8 mouse cellular contexts compared by ENCODE assay signal in genomic region chr2:156584154-156584796, GRCm38 (mm10). TPM values are rescaled to one million over a fixed set of nuclear protein-coding genes. Genes with fewer than 3 reads are reported as not detected.
DNase-seq lines count a peak whose midpoint lies in the region; ATAC-seq and TF ChIP-seq lines count a peak whose summit lies in the region.

No protein-coding gene starts in this region.

- peak; percentile 53; the same call in 1 of the 2 replicates for TF ChIP-seq CTCF in brain, embryonic 14.5 days (IDR thresholded peaks at IDR 0.05; ENCODE audit: borderline replicate concordance, extremely low read depth, insufficient read depth, insufficient read length)

- H3K4me2 ChIP-seq in kidney, embryonic 16.5 days (replicated peaks; ENCODE audit: low read depth, low read length) = no peak overlapping the region
- H3K4me2 ChIP-seq in midbrain, embryonic 13.5 days (replicated peaks) = no peak overlapping the region

- no peak for TF ChIP-seq POLR2A in brain, embryonic 14.5 days (IDR thresholded peaks at IDR 0.05; ENCODE audit: borderline replicate concordance, extremely low read depth, insufficient read depth, insufficient read length, poor library complexity, severe bottlenecking)

- no peak overlapping the region for H3K27ac ChIP-seq in kidney, embryonic 16.5 days (ENCODE audit: low read length)
- H3K27ac ChIP-seq in midbrain, embryonic 13.5 days = no peak overlapping the region

- no peak overlapping the region for H3K9ac ChIP-seq in kidney, embryonic 16.5 days (replicated peaks; ENCODE audit: low read length)
- no peak overlapping the region for H3K9ac ChIP-seq in midbrain, embryonic 13.5 days (replicated peaks)

- intact Hi-C loops in heart, postnatal 14 days (cut with DNase I) = loop anchor here (5.0 kb wide), 1 partner anchor 123 kb away; no protein-coding TSS in a partner anchor

- no peak overlapping the region for H3K4me3 ChIP-seq in kidney, embryonic 16.5 days (ENCODE audit: low read length)
- H3K4me3 ChIP-seq in midbrain, embryonic 13.5 days (replicated peaks) = no peak overlapping the region

- H3K36me3 ChIP-seq in kidney, embryonic 16.5 days (ENCODE audit: insufficient read depth, low read length) = no peaks in the 10 kb centered on the region
- H3K36me3 ChIP-seq in midbrain, embryonic 13.5 days = no peaks in the 10 kb centered on the region

- DNase-seq in kidney, adult 18-20 months = peak; percentile 31
- DNase-seq in A20 (ENCODE audit: low read depth, low spot score) = peak; percentile 27
- peak; percentile 22 for DNase-seq in brain, embryonic 14.5 days (ENCODE audit: low read depth)
- DNase-seq in heart, postnatal 14 days = peak; percentile 33 to 45
- DNase-seq in ovary, postnatal 10 days (ENCODE audit: low spot score) = no peak

- no peak for ATAC-seq in kidney, embryonic 16.5 days (ENCODE audit: low FRiP score, low TSS enrichment)
- ATAC-seq in midbrain, embryonic 13.5 days = peak; percentile 38; the same call in 1 of the 2 replicates
- ATAC-seq in activated CD4-positive, CD25-positive, alpha-beta regulatory T cell, adult 4 months = no peak

- no peaks in the 10 kb centered on the region for H3K9me3 ChIP-seq in kidney, embryonic 16.5 days (ENCODE audit: low read length)
- no peaks in the 10 kb centered on the region for H3K9me3 ChIP-seq in midbrain, embryonic 13.5 days

- H3K4me1 ChIP-seq in kidney, embryonic 16.5 days (ENCODE audit: insufficient read depth, low read length) = no peaks in the 10 kb centered on the region
- H3K4me1 ChIP-seq in midbrain, embryonic 13.5 days (replicated peaks) = peaks cover 18% of the 10 kb centered on the region

- H3K27me3 ChIP-seq in kidney, embryonic 16.5 days (ENCODE audit: insufficient read depth, low read length) = no peaks in the 10 kb centered on the region
- H3K27me3 ChIP-seq in midbrain, embryonic 13.5 days = 0 out of 2 replicates have a peak, but pooled peaks cover 3% of the 10 kb centered on the region

- 63% methylated on average over 11 of the region's 11 CpGs for WGBS in kidney, embryonic 16.5 days
- WGBS in midbrain, embryonic 13.5 days = 66% methylated on average over 11 of the region's 11 CpGs

RNA-seq across cellular contexts. Expression of gene Dlgap4, which starts 29.2 kb away (rescaled TPM):
- polyA plus RNA-seq in kidney, embryonic 16.5 days (2015; fragmentation: Nextera tagmentation; extraction: Ambion mirVana) = 68.2 and 68.5 TPM in 2 replicates
- 344 and 397 TPM in 2 replicates for polyA plus RNA-seq in brain, embryonic 14.5 days (2012; rRNA removed)
- total RNA-seq in heart, postnatal 14 days (2021) = 10 to 100 TPM; 33.5 to 42.8 TPM
- 242 and 244 TPM in 2 replicates for polyA plus RNA-seq in midbrain, embryonic 13.5 days (2015; fragmentation: Nextera tagmentation; extraction: Ambion mirVana)
- 10 to 100 TPM; 56.8 to 71.9 TPM for polyA plus RNA-seq in activated CD4-positive, CD25-positive, alpha-beta regulatory T cell, adult 4 months (2017; shearing (Covaris generic))

RNA-seq across cellular contexts. Expression of gene Aar2, which starts 36.9 kb away (rescaled TPM):
- polyA plus RNA-seq in kidney, embryonic 16.5 days (2015; fragmentation: Nextera tagmentation; extraction: Ambion mirVana) = 40.4 and 41.3 TPM in 2 replicates
- polyA plus RNA-seq in brain, embryonic 14.5 days (2012; rRNA removed) = 36.4 and 37.8 TPM in 2 replicates
- 10 to 100 TPM; 18.8 to 19.5 TPM for total RNA-seq in heart, postnatal 14 days (2021)
- polyA plus RNA-seq in midbrain, embryonic 13.5 days (2015; fragmentation: Nextera tagmentation; extraction: Ambion mirVana) = 46.5 and 48.2 TPM in 2 replicates
- polyA plus RNA-seq in activated CD4-positive, CD25-positive, alpha-beta regulatory T cell, adult 4 months (2017; shearing (Covaris generic)) = 10 to 100 TPM; 27.3 to 32.8 TPM
